Mouse (Mus musculus) adrenal gland, postnatal 4 days (tissue): Measurements from ENCODE around the gene Gm20696. TPM values are rescaled to one million over a fixed set of nuclear protein-coding genes. Genes with fewer than 3 reads are reported as not detected.

Experiments used
- DNase-seq, 2 experiments: peaks; one replicate each; pipeline ENCODE4 v3.0.0; 2021 to 2022; ENCODE audit warnings: low spot score in 2 of 2, mixed read lengths in 2 of 2
- total RNA-seq, 2 experiments: library from RNA; stranded (reverse); gene quantifications; 2 replicates each; pipeline ENCODE4 v1.2.3; 2021

The Gm20696 gene
- total RNA-seq, 2 experiments from 2014 or later, result 6.2 to 6.8 TPM

- DNase-seq, result no peak
These were observed 264.8 kb downstream of the Gm20696 start for GRCm38 (mm10) chr6:99401801-99402200.

- DNase-seq, result no peak
These were observed 265.4 kb downstream of the Gm20696 start for GRCm38 (mm10) chr6:99401211-99401610.

- no peak for DNase-seq
These were observed 270.9 kb downstream of the Gm20696 start for GRCm38 (mm10) chr6:99395745-99396144.

GRCm38 (mm10) chr6:99394801-99395200, 271.8 kb downstream of the Gm20696 start:
- no peak for DNase-seq

GRCm38 (mm10) chr6:99392484-99392883, 274.1 kb downstream of the Gm20696 start:
- DNase-seq, result no peak

- no peak for DNase-seq
These were observed 277.6 kb downstream of the Gm20696 start for GRCm38 (mm10) chr6:99388741-99389675.

GRCm38 (mm10) chr6:99388023-99388422, 278.6 kb downstream of the Gm20696 start:
- no peak for DNase-seq

- no peak for DNase-seq
These were observed 281.5 kb downstream of the Gm20696 start for GRCm38 (mm10) chr6:99385059-99385604.

GRCm38 (mm10) chr6:99383846-99384472, 282.6 kb downstream of the Gm20696 start:
- DNase-seq, result no peak

GRCm38 (mm10) chr6:99380146-99380545, 286.5 kb downstream of the Gm20696 start:
- no peak for DNase-seq

GRCm38 (mm10) chr6:99378997-99379710, 287.4 kb downstream of the Gm20696 start:
- DNase-seq, result no peak

- DNase-seq, result no peak
These were observed 288.9 kb downstream of the Gm20696 start for GRCm38 (mm10) chr6:99377716-99378115.

- no peak for DNase-seq
These were observed 289.5 kb downstream of the Gm20696 start for GRCm38 (mm10) chr6:99377131-99377530.

- DNase-seq, result no peak
These were observed 289.9 kb downstream of the Gm20696 start for GRCm38 (mm10) chr6:99376721-99377120.

- no peak for DNase-seq
These were observed 290.7 kb downstream of the Gm20696 start for GRCm38 (mm10) chr6:99375865-99376264.

GRCm38 (mm10) chr6:99375376-99375775, 291.2 kb downstream of the Gm20696 start:
- no peak for DNase-seq

- DNase-seq, result no peak
These were observed 291.9 kb downstream of the Gm20696 start for GRCm38 (mm10) chr6:99374448-99375271.

GRCm38 (mm10) chr6:99372427-99372826, 294.2 kb downstream of the Gm20696 start:
- DNase-seq, result no peak

- DNase-seq, result no peak
These were observed 294.6 kb downstream of the Gm20696 start for GRCm38 (mm10) chr6:99372016-99372415.

GRCm38 (mm10) chr6:99369931-99370330, 296.7 kb downstream of the Gm20696 start:
- no peak for DNase-seq
